Mouse (Mus musculus): ENCODE data around the gene Col20a1.

Gene Col20a1

DNA sequence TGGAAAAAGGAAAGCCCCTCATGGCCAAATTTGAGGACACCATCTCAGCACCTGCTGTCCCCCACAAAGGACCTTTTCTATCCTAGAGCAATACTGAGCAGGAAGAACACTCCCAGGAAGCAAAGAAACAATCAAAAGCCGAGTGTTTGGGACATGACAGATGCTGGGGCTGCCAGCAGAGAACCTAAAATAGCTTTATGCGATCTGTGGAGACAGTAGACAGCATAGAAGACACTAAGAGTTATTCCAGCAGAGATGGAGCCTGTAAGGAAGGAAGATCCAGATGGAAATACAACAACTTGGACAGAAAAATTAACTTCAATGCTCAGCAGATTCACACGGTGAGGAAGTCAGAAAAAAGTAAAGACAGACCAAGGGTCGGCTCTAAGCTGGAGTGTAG lies 79.5 kb downstream of the Col20a1 start:
- no peak for DNase-seq (ENCODE audit: low spot score in 2 of 2)
